Mouse (Mus musculus): Measurements from ENCODE around the gene Olfr143. TPM values are rescaled to one million over a fixed set of nuclear protein-coding genes. Genes with fewer than 3 reads are reported as not detected.

The Olfr143 gene
- not detected in 2 replicates for polyA plus RNA-seq (2015; fragmentation: Nextera tagmentation; extraction: Ambion mirVana)

DNA sequence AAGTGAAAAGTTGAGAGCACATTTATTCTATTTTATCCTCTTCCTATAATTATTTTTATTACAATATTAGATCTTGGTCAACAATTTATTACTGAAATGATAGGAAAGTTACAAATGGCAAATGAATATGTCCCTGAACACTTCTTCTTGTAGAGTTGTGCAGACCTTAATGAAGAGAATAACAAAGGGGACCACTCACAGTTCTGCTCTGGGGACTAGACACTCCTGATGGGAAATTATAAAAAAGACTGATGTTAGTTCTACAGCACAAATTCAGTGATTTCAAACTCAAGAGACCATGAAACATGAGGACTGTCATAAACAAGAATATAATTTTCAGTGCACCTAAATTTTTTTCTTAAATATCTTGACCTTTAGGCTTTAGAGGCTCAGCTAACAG, at the start of gene Olfr143:
Gene Olfr143 (plus strand): TSS at position 301 of the 400 bp plus-strand sequence.
- Histone ChIP-seq H3K27ac (ENCODE audit: low read depth) (no peak within 1 kb of the TSS), H3K27me3 (ENCODE audit: insufficient read depth, low read length) (no peaks in the 10 kb centered on the region), H3K4me3 (ENCODE audit: low read depth, low read length) (no peak within 1 kb of the TSS), H3K9me3 (ENCODE audit: low read length) (no peaks in the 10 kb centered on the region), H3K4me1 (ENCODE audit: insufficient read depth) (no peaks in the 10 kb centered on the region), H3K9ac (replicated peaks) (no peak within 1 kb of the TSS), H3K4me2 (ENCODE audit: low read depth, low read length) (no peak within 1 kb of the TSS), H3K36me3 (replicated peaks; ENCODE audit: insufficient read depth, low read length) (no peaks in the 10 kb centered on the region)
- ATAC-seq (no peak), DNase-seq (no peak)
- TF ChIP-seq CTCF (IDR thresholded peaks at IDR 0.05; ENCODE audit: low read depth) = no peak
- TF ChIP-seq EP300 (IDR thresholded peaks at IDR 0.05; ENCODE audit: low read depth) = no peak

DNA sequence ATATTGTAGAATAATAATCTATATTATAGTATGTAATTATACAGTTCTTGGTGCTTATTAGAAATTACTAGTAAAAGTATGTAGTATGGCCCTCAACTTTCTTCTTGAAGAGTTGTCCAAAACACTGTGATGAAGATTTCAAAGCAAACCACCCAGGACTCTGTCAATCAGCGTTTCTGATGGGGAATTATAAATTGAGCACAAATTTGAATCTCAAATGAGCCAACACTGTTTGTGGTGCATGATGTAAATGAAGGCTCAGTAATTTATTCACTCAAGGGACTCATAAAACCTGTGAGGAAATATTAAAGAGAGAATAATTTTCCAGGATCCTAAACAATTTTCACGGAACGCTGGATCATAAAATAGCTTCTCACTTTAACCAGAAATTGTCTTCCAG, 44.5 kb upstream of the Olfr143 start, which contains the start of gene Olfr893:
Gene Olfr893 (plus strand): TSS at position 301 of the 400 bp plus-strand sequence.
- H3K27ac ChIP-seq (ENCODE audit: low read depth) = no peak within 1 kb of the TSS
- no peaks in the 10 kb centered on the region for H3K4me1 ChIP-seq (ENCODE audit: insufficient read depth)
- ATAC-seq (no peak), DNase-seq (no peak)
- H3K9ac ChIP-seq (replicated peaks) = no peak within 1 kb of the TSS
- H3K4me3 ChIP-seq (ENCODE audit: low read depth, low read length) = no peak within 1 kb of the TSS
- WGBS (ENCODE audit: insufficient replicate concordance) = 74% methylated on average over 3 of the region's 3 CpGs
- H3K4me2 ChIP-seq (ENCODE audit: low read depth, low read length) = no peak within 1 kb of the TSS
- no peaks in the 10 kb centered on the region for H3K9me3 ChIP-seq (ENCODE audit: low read length)
- no peaks in the 10 kb centered on the region for H3K27me3 ChIP-seq (ENCODE audit: insufficient read depth, low read length)
- no peak for TF ChIP-seq EP300 (IDR thresholded peaks at IDR 0.05; ENCODE audit: low read depth)
- TF ChIP-seq CTCF (IDR thresholded peaks at IDR 0.05; ENCODE audit: low read depth) = no peak
- no peaks in the 10 kb centered on the region for H3K36me3 ChIP-seq (replicated peaks; ENCODE audit: insufficient read depth, low read length)

DNA sequence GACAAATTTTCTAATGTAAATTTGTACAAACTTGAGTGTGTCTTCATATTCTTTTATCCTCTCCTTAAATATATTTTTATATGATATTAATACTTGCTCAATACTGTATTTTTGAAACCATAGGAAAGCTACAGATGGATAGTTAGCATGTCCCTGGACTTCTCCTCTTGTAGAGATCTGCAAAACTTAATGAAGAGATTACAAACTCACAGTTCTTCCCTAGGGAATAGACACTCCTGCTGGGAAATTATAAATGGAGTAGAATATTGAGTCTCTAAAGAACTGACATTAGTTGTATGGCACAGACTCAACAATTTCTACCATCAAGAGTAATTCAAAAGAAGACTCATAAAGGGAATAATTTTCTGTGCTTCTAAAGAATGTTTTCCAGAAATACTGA, 34.8 kb upstream of the Olfr143 start, which contains the start of gene Olfr894:
Gene Olfr894 (plus strand): TSS at position 301 of the 400 bp plus-strand sequence.
- Histone ChIP-seq H3K4me3 (ENCODE audit: low read depth, low read length) (no peak within 1 kb of the TSS), H3K9me3 (ENCODE audit: low read length) (no peaks in the 10 kb centered on the region), H3K27ac (ENCODE audit: low read depth) (no peak within 1 kb of the TSS), H3K4me2 (ENCODE audit: low read depth, low read length) (no peak within 1 kb of the TSS), H3K4me1 (ENCODE audit: insufficient read depth) (no peaks in the 10 kb centered on the region), H3K36me3 (replicated peaks; ENCODE audit: insufficient read depth, low read length) (no peaks in the 10 kb centered on the region), H3K27me3 (ENCODE audit: insufficient read depth, low read length) (no peaks in the 10 kb centered on the region), H3K9ac (replicated peaks) (no peak within 1 kb of the TSS)
- DNase-seq (no peak), ATAC-seq (no peak)
- no peak for TF ChIP-seq CTCF (IDR thresholded peaks at IDR 0.05; ENCODE audit: low read depth)
- TF ChIP-seq EP300 (IDR thresholded peaks at IDR 0.05; ENCODE audit: low read depth) = no peak

DNA sequence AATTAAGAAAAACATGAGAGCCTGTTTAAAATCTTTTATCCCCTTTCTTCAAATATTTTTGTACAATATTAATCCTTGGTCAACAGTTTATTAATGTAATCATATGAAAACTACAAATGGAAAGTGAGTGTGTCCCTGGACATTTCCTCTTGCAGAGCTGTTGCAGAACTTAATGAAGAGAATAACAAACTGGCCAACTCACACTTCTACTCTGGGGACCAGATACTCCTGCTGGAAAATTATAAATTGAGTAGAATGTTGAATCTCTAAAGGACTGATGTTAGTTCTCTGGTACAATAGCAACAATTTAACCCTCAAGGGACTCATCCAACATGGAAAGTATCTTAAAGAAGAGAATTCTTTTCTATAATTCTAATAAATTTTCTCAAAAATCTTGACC, 15.0 kb downstream of the Olfr143 start, which contains the start of gene Olfr895:
Gene Olfr895 (plus strand): TSS at position 301 of the 400 bp plus-strand sequence.
- ATAC-seq = no peak
- Histone ChIP-seq H3K36me3 (replicated peaks; ENCODE audit: insufficient read depth, low read length) (no peaks in the 10 kb centered on the region), H3K4me3 (ENCODE audit: low read depth, low read length) (no peak within 1 kb of the TSS), H3K27me3 (ENCODE audit: insufficient read depth, low read length) (no peaks in the 10 kb centered on the region), H3K9ac (replicated peaks) (no peak within 1 kb of the TSS), H3K27ac (ENCODE audit: low read depth) (no peak within 1 kb of the TSS), H3K4me1 (ENCODE audit: insufficient read depth) (no peaks in the 10 kb centered on the region), H3K4me2 (ENCODE audit: low read depth, low read length) (no peak within 1 kb of the TSS), H3K9me3 (ENCODE audit: low read length) (no peaks in the 10 kb centered on the region)
- no peak for TF ChIP-seq CTCF (IDR thresholded peaks at IDR 0.05; ENCODE audit: low read depth)
- TF ChIP-seq EP300 (IDR thresholded peaks at IDR 0.05; ENCODE audit: low read depth) = no peak
- DNase-seq = no peak

DNA sequence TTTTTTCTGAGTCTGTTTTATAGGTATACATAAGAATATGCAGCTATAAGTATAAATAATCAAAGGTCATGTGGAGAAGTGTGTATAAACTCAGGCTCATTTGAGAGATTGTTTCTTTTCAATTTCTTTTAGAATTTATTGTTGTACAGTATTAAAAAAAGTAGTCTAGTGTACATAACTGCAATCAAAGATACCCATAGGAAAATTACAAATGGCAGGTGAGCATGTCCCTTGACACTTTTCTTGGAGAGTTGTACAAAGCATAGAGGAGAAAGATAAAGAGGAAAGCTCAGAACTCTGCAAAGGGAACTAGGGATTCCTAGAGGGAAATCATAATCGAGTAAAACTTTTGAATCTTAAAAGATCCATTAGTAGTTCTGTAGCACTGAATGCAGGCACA, 38.2 kb downstream of the Olfr143 start, which contains the start of gene Olfr896-ps1:
Gene Olfr896-ps1 (plus strand): TSS at position 301 of the 400 bp plus-strand sequence.
- no peak within 1 kb of the TSS for H3K9ac ChIP-seq (replicated peaks)
- H3K36me3 ChIP-seq (replicated peaks; ENCODE audit: insufficient read depth, low read length) = no peaks in the 10 kb centered on the region
- no peaks in the 10 kb centered on the region for H3K9me3 ChIP-seq (ENCODE audit: low read length)
- H3K4me3 ChIP-seq (ENCODE audit: low read depth, low read length) = no peak within 1 kb of the TSS
- no peak within 1 kb of the TSS for H3K27ac ChIP-seq (ENCODE audit: low read depth)
- no peak for DNase-seq
- TF ChIP-seq EP300 (IDR thresholded peaks at IDR 0.05; ENCODE audit: low read depth) (no peak), CTCF (IDR thresholded peaks at IDR 0.05; ENCODE audit: low read depth) (no peak)
- no peak within 1 kb of the TSS for H3K4me2 ChIP-seq (ENCODE audit: low read depth, low read length)
- WGBS (ENCODE audit: insufficient replicate concordance) = 69% methylated on average over 1 of the region's 1 CpGs
- no peaks in the 10 kb centered on the region for H3K27me3 ChIP-seq (ENCODE audit: insufficient read depth, low read length)
- no peak for ATAC-seq
- H3K4me1 ChIP-seq (ENCODE audit: insufficient read depth) = no peaks in the 10 kb centered on the region

Other genes with a start within 250 kb of the Olfr143 start
- not detected in 2 replicates for gene Olfr883, start 227.0 kb upstream of the Olfr143 start, polyA plus RNA-seq (2015; fragmentation: Nextera tagmentation; extraction: Ambion mirVana)
- not detected in 2 replicates for gene Olfr884, start 206.2 kb upstream of the Olfr143 start, polyA plus RNA-seq (2015; fragmentation: Nextera tagmentation; extraction: Ambion mirVana)
- not detected in 2 replicates for gene Olfr885, start 191.5 kb upstream of the Olfr143 start, polyA plus RNA-seq (2015; fragmentation: Nextera tagmentation; extraction: Ambion mirVana)
- not detected in 2 replicates for gene Olfr887, start 168.7 kb upstream of the Olfr143 start, polyA plus RNA-seq (2015; fragmentation: Nextera tagmentation; extraction: Ambion mirVana)
- not detected in 2 replicates for gene Olfr888, start 144.6 kb upstream of the Olfr143 start, polyA plus RNA-seq (2015; fragmentation: Nextera tagmentation; extraction: Ambion mirVana)
- 0.04 TPM in 1 of 2 replicates, not detected in the other for gene Olfr889, start 137.6 kb upstream of the Olfr143 start, polyA plus RNA-seq (2015; fragmentation: Nextera tagmentation; extraction: Ambion mirVana)
- gene Olfr890, start 110.3 kb upstream of the Olfr143 start, polyA plus RNA-seq (2015; fragmentation: Nextera tagmentation; extraction: Ambion mirVana) = not detected in 2 replicates
- not detected in 2 replicates for gene Olfr891, start 72.0 kb upstream of the Olfr143 start, polyA plus RNA-seq (2015; fragmentation: Nextera tagmentation; extraction: Ambion mirVana)
- not detected in 2 replicates for gene Olfr893, start 44.4 kb upstream of the Olfr143 start, polyA plus RNA-seq (2015; fragmentation: Nextera tagmentation; extraction: Ambion mirVana)
- not detected in 2 replicates for gene Olfr894, start 34.7 kb upstream of the Olfr143 start, polyA plus RNA-seq (2015; fragmentation: Nextera tagmentation; extraction: Ambion mirVana)
- gene Olfr895, start 15.1 kb downstream of the Olfr143 start, polyA plus RNA-seq (2015; fragmentation: Nextera tagmentation; extraction: Ambion mirVana) = not detected in 2 replicates
- gene Olfr896-ps1, start 38.3 kb downstream of the Olfr143 start, polyA plus RNA-seq (2015; fragmentation: Nextera tagmentation; extraction: Ambion mirVana) = not detected in 2 replicates
- not detected in 2 replicates for gene Olfr25, start 76.3 kb downstream of the Olfr143 start, polyA plus RNA-seq (2015; fragmentation: Nextera tagmentation; extraction: Ambion mirVana)
- not detected in 2 replicates for gene Olfr898, start 95.6 kb downstream of the Olfr143 start, polyA plus RNA-seq (2015; fragmentation: Nextera tagmentation; extraction: Ambion mirVana)
- gene Olfr250, start 114.1 kb downstream of the Olfr143 start, polyA plus RNA-seq (2015; fragmentation: Nextera tagmentation; extraction: Ambion mirVana) = not detected in 2 replicates
- not detected in 2 replicates for gene Olfr251, start 124.3 kb downstream of the Olfr143 start, polyA plus RNA-seq (2015; fragmentation: Nextera tagmentation; extraction: Ambion mirVana)
- not detected in 2 replicates for gene Olfr147, start 148.9 kb downstream of the Olfr143 start, polyA plus RNA-seq (2015; fragmentation: Nextera tagmentation; extraction: Ambion mirVana)
- gene Olfr901, start 176.7 kb downstream of the Olfr143 start, polyA plus RNA-seq (2015; fragmentation: Nextera tagmentation; extraction: Ambion mirVana) = not detected in 2 replicates
- gene Olfr902, start 194.9 kb downstream of the Olfr143 start, polyA plus RNA-seq (2015; fragmentation: Nextera tagmentation; extraction: Ambion mirVana) = not detected in 2 replicates
- gene Olfr904, start 210.4 kb downstream of the Olfr143 start, polyA plus RNA-seq (2015; fragmentation: Nextera tagmentation; extraction: Ambion mirVana) = not detected in 2 replicates
- not detected in 2 replicates for gene Olfr905, start 218.3 kb downstream of the Olfr143 start, polyA plus RNA-seq (2015; fragmentation: Nextera tagmentation; extraction: Ambion mirVana)
- gene Olfr906, start 234.3 kb downstream of the Olfr143 start, polyA plus RNA-seq (2015; fragmentation: Nextera tagmentation; extraction: Ambion mirVana) = not detected in 2 replicates
- gene Olfr907, start 243.0 kb downstream of the Olfr143 start, polyA plus RNA-seq (2015; fragmentation: Nextera tagmentation; extraction: Ambion mirVana) = not detected in 2 replicates